ENCODE assay signal across 8 mouse cellular contexts in the genomic region with DNA sequence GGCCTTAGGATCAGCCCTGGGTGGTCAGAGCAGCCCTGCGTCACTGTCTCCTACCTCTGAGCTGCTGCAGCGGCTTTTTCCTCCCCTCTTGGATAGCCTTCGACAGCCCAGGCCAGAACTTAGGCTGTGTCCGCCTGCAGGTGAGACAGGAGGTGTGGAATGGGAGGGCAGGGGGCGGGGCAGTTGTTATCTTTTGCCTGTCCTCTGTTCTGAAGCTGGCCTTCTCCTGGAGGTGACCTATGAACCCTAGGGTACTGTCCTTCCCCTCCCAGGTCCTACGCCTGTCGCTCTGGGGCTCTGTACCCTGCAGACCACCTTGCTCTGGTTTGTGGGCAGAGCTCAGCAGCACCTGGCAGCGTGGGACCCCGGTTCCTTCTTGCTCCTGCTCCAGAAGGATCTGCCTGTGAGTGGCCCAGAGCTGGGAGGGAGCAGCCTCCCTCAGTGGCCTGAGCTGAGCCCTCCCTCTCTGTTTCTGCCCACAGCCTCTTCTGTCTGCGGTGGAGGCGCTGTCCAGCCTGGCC. TPM values are rescaled to one million over a fixed set of nuclear protein-coding genes. Genes with fewer than 3 reads are reported as not detected.
DNase-seq lines count a peak whose midpoint lies in the region; ATAC-seq and TF ChIP-seq lines count a peak whose summit lies in the region.

No protein-coding gene starts in this region.

- H3K4me2 ChIP-seq in heart, embryonic 11.5 days = peak overlapping the region; percentile 87
- peak overlapping the region; percentile 95 for H3K4me2 ChIP-seq in hindbrain, embryonic 14.5 days (replicated peaks)
- peak overlapping the region; percentile 94 for H3K4me2 ChIP-seq in midbrain, embryonic 13.5 days (replicated peaks)

- no peaks in the 10 kb centered on the region for H3K27me3 ChIP-seq in heart, embryonic 11.5 days (ENCODE audit: control insufficient read depth, insufficient read depth, low read length)
- H3K27me3 ChIP-seq in hindbrain, embryonic 14.5 days (ENCODE audit: control insufficient read depth, insufficient read depth, low read length) = no peaks in the 10 kb centered on the region
- peaks cover 13% of the 10 kb centered on the region for H3K27me3 ChIP-seq in midbrain, embryonic 13.5 days
- H3K27me3 ChIP-seq in kidney, adult 2 months (replicated peaks; ENCODE audit: control insufficient read depth, insufficient read depth, low read length) = no peaks in the 10 kb centered on the region

- intact Hi-C loops in heart, postnatal 36 days (cut with DNase I) = no loop called here

- WGBS in heart, embryonic 11.5 days (ENCODE audit: insufficient replicate concordance) = 36% methylated on average over 11 of the region's 11 CpGs
- WGBS in hindbrain, embryonic 14.5 days = 51% methylated on average over 11 of the region's 11 CpGs
- WGBS in midbrain, embryonic 13.5 days = 45% methylated on average over 11 of the region's 11 CpGs
- WGBS in kidney, adult 2 months = 62% methylated on average over 11 of the region's 11 CpGs

- no peak for TF ChIP-seq POLR2A in cortical plate, adult 2 months (IDR thresholded peaks at IDR 0.05; ENCODE audit: extremely low read depth, insufficient read depth, low read length)
- TF ChIP-seq POLR2A in kidney, adult 2 months (IDR thresholded peaks at IDR 0.05; ENCODE audit: low read depth, low read length) = no peak

- peaks cover 22% of the 10 kb centered on the region for H3K4me1 ChIP-seq in heart, embryonic 11.5 days (ENCODE audit: control insufficient read depth, insufficient read depth, low read length)
- H3K4me1 ChIP-seq in cortical plate, adult 2 months (ENCODE audit: control insufficient read depth, insufficient read depth, low read length) = peaks cover 6% of the 10 kb centered on the region
- H3K4me1 ChIP-seq in hindbrain, embryonic 14.5 days (replicated peaks; ENCODE audit: control insufficient read depth, insufficient read depth, low read length) = peaks cover 18% of the 10 kb centered on the region
- H3K4me1 ChIP-seq in midbrain, embryonic 13.5 days (replicated peaks) = peaks cover 29% of the 10 kb centered on the region
- peaks cover 22% of the 10 kb centered on the region for H3K4me1 ChIP-seq in kidney, adult 2 months (ENCODE audit: control insufficient read depth, insufficient read depth, low read length)

- no peak for TF ChIP-seq CTCF in cortical plate, adult 2 months (IDR thresholded peaks at IDR 0.05; ENCODE audit: extremely low read depth, insufficient read depth, low read length)
- TF ChIP-seq CTCF in kidney, adult 2 months (conservative IDR thresholded peaks at IDR 0.05; ENCODE audit: insufficient read depth, insufficient read length, low read depth, low read length) = no peak

- H3K9ac ChIP-seq in heart, embryonic 11.5 days (ENCODE audit: low read depth, low read length) = peak overlapping the region; percentile 22; the same call in 1 of the 2 replicates
- H3K9ac ChIP-seq in hindbrain, embryonic 14.5 days = peak overlapping the region; percentile 75
- peak overlapping the region; percentile 81 for H3K9ac ChIP-seq in midbrain, embryonic 13.5 days (replicated peaks)

- H3K9me3 ChIP-seq in heart, embryonic 11.5 days (replicated peaks; ENCODE audit: control insufficient read depth, low read length) = no peaks in the 10 kb centered on the region
- H3K9me3 ChIP-seq in hindbrain, embryonic 14.5 days (ENCODE audit: control insufficient read depth, low read length) = no peaks in the 10 kb centered on the region
- H3K9me3 ChIP-seq in midbrain, embryonic 13.5 days = no peaks in the 10 kb centered on the region

- no peak for DNase-seq in heart, postnatal 36 days
- DNase-seq in hindbrain, embryonic 14.5 days (ENCODE audit: low spot score) = no peak
- DNase-seq in embryo, embryonic 11 days = no peak
- no peak for DNase-seq in gastrocnemius, adult 18-20 months (ENCODE audit: low spot score)
- no peak for DNase-seq in kidney, adult 2 months

- ATAC-seq in heart, embryonic 11.5 days (replicated peaks; ENCODE audit: insufficient number of reproducible peaks, low FRiP score, low TSS enrichment) = peak; percentile 15
- no peak for ATAC-seq in hindbrain, embryonic 14.5 days (ENCODE audit: low FRiP score)
- ATAC-seq in midbrain, embryonic 13.5 days = no peak

- H3K36me3 ChIP-seq in heart, embryonic 11.5 days (ENCODE audit: control insufficient read depth, insufficient read depth, low read length) = no peaks in the 10 kb centered on the region
- peaks cover 18% of the 10 kb centered on the region for H3K36me3 ChIP-seq in hindbrain, embryonic 14.5 days (replicated peaks; ENCODE audit: control insufficient read depth, insufficient read depth)
- H3K36me3 ChIP-seq in midbrain, embryonic 13.5 days = peaks cover 19% of the 10 kb centered on the region
- no peaks in the 10 kb centered on the region for H3K36me3 ChIP-seq in kidney, adult 2 months (ENCODE audit: control insufficient read depth, insufficient read depth, low read length)

- peak overlapping the region; percentile 87; the same call in 1 of the 2 replicates for H3K4me3 ChIP-seq in heart, embryonic 11.5 days (ENCODE audit: low read depth, low read length)
- peak overlapping the region; percentile 53 for H3K4me3 ChIP-seq in cortical plate, adult 2 months (ENCODE audit: insufficient read depth, low read length)
- peak overlapping the region; percentile 53 for H3K4me3 ChIP-seq in hindbrain, embryonic 14.5 days (replicated peaks; ENCODE audit: low read length)
- peak overlapping the region; percentile 73 for H3K4me3 ChIP-seq in midbrain, embryonic 13.5 days (replicated peaks)
- H3K4me3 ChIP-seq in kidney, adult 2 months (ENCODE audit: insufficient read depth, low read depth, low read length) = no peak overlapping the region

- no peak overlapping the region for H3K27ac ChIP-seq in heart, embryonic 11.5 days (ENCODE audit: low read depth, low read length)
- no peak overlapping the region for H3K27ac ChIP-seq in cortical plate, adult 2 months (ENCODE audit: insufficient read depth, low read length)
- H3K27ac ChIP-seq in hindbrain, embryonic 14.5 days = no peak overlapping the region
- no peak overlapping the region for H3K27ac ChIP-seq in midbrain, embryonic 13.5 days
- no peak overlapping the region for H3K27ac ChIP-seq in kidney, adult 2 months (ENCODE audit: insufficient read depth, low read depth, low read length)

RNA-seq across cellular contexts. Expression of a gene that starts 1.8 kb away (rescaled TPM):
- 1.1 and 1.2 TPM in 2 replicates for polyA plus RNA-seq in heart, embryonic 11.5 days (2014; fragmentation: Nextera tagmentation; extraction: Ambion mirVana)
- 1 to 10 TPM; 1.1 to 1.4 TPM for total RNA-seq in heart, postnatal 36 days (2021)
- 7.8 and 9.7 TPM in 2 replicates for polyA plus RNA-seq in cortical plate, adult 2 months (2012; rRNA removed)
- 4.9 and 5.3 TPM in 2 replicates for polyA plus RNA-seq in hindbrain, embryonic 14.5 days (2014; fragmentation: Nextera tagmentation; extraction: Ambion mirVana)
- polyA plus RNA-seq in midbrain, embryonic 13.5 days (2015; fragmentation: Nextera tagmentation; extraction: Ambion mirVana) = 3.7 and 5.0 TPM in 2 replicates
- total RNA-seq in gastrocnemius, adult 18-20 months (2021) = under 1 TPM; 0.53 to 0.76 TPM
- polyA plus RNA-seq in kidney, adult 2 months (2012; rRNA removed) = 4.3 and 4.4 TPM in 2 replicates

RNA-seq across cellular contexts. Expression of a gene that starts 1.8 kb away (rescaled TPM):
- polyA plus RNA-seq in heart, embryonic 11.5 days (2014; fragmentation: Nextera tagmentation; extraction: Ambion mirVana) = 0.97 and 2.1 TPM in 2 replicates
- total RNA-seq in heart, postnatal 36 days (2021) = 1 to 10 TPM; 1.4 to 1.5 TPM
- 8.1 and 9.7 TPM in 2 replicates for polyA plus RNA-seq in cortical plate, adult 2 months (2012; rRNA removed)
- polyA plus RNA-seq in hindbrain, embryonic 14.5 days (2014; fragmentation: Nextera tagmentation; extraction: Ambion mirVana) = 3.5 and 4.2 TPM in 2 replicates
- 4.3 and 5.7 TPM in 2 replicates for polyA plus RNA-seq in midbrain, embryonic 13.5 days (2015; fragmentation: Nextera tagmentation; extraction: Ambion mirVana)
- under 1 TPM; 0.90 to 0.94 TPM for total RNA-seq in gastrocnemius, adult 18-20 months (2021)
- polyA plus RNA-seq in kidney, adult 2 months (2012; rRNA removed) = 3.0 and 5.9 TPM in 2 replicates

RNA-seq across cellular contexts. Expression of a gene that starts 5.7 kb away (rescaled TPM):
- 138 and 144 TPM in 2 replicates for polyA plus RNA-seq in heart, embryonic 11.5 days (2014; fragmentation: Nextera tagmentation; extraction: Ambion mirVana)
- total RNA-seq in heart, postnatal 36 days (2021) = 100 to 1,000 TPM; 123 to 132 TPM
- polyA plus RNA-seq in cortical plate, adult 2 months (2012; rRNA removed) = 95.3 and 98.0 TPM in 2 replicates
- 110 and 129 TPM in 2 replicates for polyA plus RNA-seq in hindbrain, embryonic 14.5 days (2014; fragmentation: Nextera tagmentation; extraction: Ambion mirVana)
- 137 and 146 TPM in 2 replicates for polyA plus RNA-seq in midbrain, embryonic 13.5 days (2015; fragmentation: Nextera tagmentation; extraction: Ambion mirVana)
- 100 to 1,000 TPM; 102 TPM for total RNA-seq in gastrocnemius, adult 18-20 months (2021)
- 91.1 and 91.7 TPM in 2 replicates for polyA plus RNA-seq in kidney, adult 2 months (2012; rRNA removed)

RNA-seq across cellular contexts. Expression of a gene that starts 12.1 kb away (rescaled TPM):
- polyA plus RNA-seq in heart, embryonic 11.5 days (2014; fragmentation: Nextera tagmentation; extraction: Ambion mirVana) = 19.1 and 19.8 TPM in 2 replicates
- 1 to 10 TPM; 8.2 to 8.8 TPM for total RNA-seq in heart, postnatal 36 days (2021)
- 31.4 and 32.6 TPM in 2 replicates for polyA plus RNA-seq in cortical plate, adult 2 months (2012; rRNA removed)
- polyA plus RNA-seq in hindbrain, embryonic 14.5 days (2014; fragmentation: Nextera tagmentation; extraction: Ambion mirVana) = 23.9 and 24.0 TPM in 2 replicates
- polyA plus RNA-seq in midbrain, embryonic 13.5 days (2015; fragmentation: Nextera tagmentation; extraction: Ambion mirVana) = 16.0 and 26.9 TPM in 2 replicates
- total RNA-seq in gastrocnemius, adult 18-20 months (2021) = 1 to 10 TPM; 6.2 to 6.5 TPM
- polyA plus RNA-seq in kidney, adult 2 months (2012; rRNA removed) = 35.5 and 42.3 TPM in 2 replicates

RNA-seq across cellular contexts. Expression of a gene that starts 17.0 kb away (rescaled TPM):
- 0.46 and 0.52 TPM in 2 replicates for polyA plus RNA-seq in heart, embryonic 11.5 days (2014; fragmentation: Nextera tagmentation; extraction: Ambion mirVana)
- total RNA-seq in heart, postnatal 36 days (2021) = 1 to 10 TPM in 1 of 2 experiments, under 1 TPM in 1; 0.68 to 1.1 TPM
- 0.40 and 0.42 TPM in 2 replicates for polyA plus RNA-seq in cortical plate, adult 2 months (2012; rRNA removed)
- polyA plus RNA-seq in hindbrain, embryonic 14.5 days (2014; fragmentation: Nextera tagmentation; extraction: Ambion mirVana) = not detected in 2 replicates
- polyA plus RNA-seq in midbrain, embryonic 13.5 days (2015; fragmentation: Nextera tagmentation; extraction: Ambion mirVana) = not detected in 2 replicates
- total RNA-seq in gastrocnemius, adult 18-20 months (2021) = under 1 TPM; 0.28 to 0.39 TPM
- 1.4 and 2.5 TPM in 2 replicates for polyA plus RNA-seq in kidney, adult 2 months (2012; rRNA removed)

Comparison
In these comparisons a context has a peak if more than half of its experiments do, and no peak if none do; other contexts are left out.
1. H3K9ac ChIP-seq: peak in every context shown above with its lines; median percentile 81 in midbrain, embryonic 13.5 days; 75 in hindbrain, embryonic 14.5 days; 22 in heart, embryonic 11.5 days.